18 mouse cellular contexts compared by ENCODE assay signal in the genomic region with DNA sequence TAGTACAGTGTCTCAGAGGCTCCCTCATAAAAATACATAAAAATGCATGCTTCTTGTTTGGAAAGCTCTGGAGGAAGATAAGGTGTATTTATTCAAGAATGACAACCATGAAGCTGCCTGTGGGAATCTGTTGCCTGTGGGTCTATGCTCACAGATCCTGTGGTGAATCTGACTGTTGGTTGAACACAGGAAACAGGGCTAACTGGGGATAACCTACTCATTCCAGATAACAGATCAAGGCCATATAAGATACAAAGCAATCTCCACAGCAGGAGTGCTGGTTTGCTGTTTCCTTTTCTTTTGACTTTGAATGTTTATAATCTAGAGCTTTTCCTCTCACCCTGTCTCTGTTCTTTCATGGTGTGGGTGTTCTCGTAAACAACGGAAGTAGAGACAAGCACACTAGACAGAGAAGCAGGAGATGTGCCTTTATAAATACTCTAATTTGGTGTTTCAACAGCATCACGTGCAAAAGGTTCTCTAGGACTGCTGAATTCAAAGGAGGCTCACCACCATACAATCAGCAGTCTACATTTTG.
A peak's percentile ranks its signal among the peaks of the same experiment; 100 is the strongest.
DNase-seq lines count a peak whose midpoint lies in the region; ATAC-seq lines count a peak whose summit lies in the region.
"Had no signal": no experiment of that assay in that cellular context is flagged by ENCODE, and none has a peak within 500 bp of the region (broad histone marks: within the 10 kb centered on the region; RNA-seq: fewer than 3 reads in every experiment).

No protein-coding gene starts in this region.

- no peak overlapping the region for H3K4me3 ChIP-seq in heart, embryonic 16.5 days (ENCODE audit: low read length)
- no peak overlapping the region for H3K4me3 ChIP-seq in forebrain, embryonic 15.5 days
- no peak overlapping the region for H3K4me3 ChIP-seq in forebrain, embryonic 10.5 days
- H3K4me3 ChIP-seq: kidney, embryonic 15.5 days; liver, embryonic 12.5 days; midbrain, embryonic 10.5 days; stomach, embryonic 15.5 days had no signal

- 0 out of 2 replicates have a peak, but pooled peaks cover 2% of the 10 kb centered on the region for H3K9me3 ChIP-seq in heart, embryonic 16.5 days (replicated peaks; ENCODE audit: control insufficient read depth, low read length)
- no peaks in the 10 kb centered on the region for H3K9me3 ChIP-seq in forebrain, embryonic 15.5 days
- no peaks in the 10 kb centered on the region; the same call in 1 of the 2 replicates for H3K9me3 ChIP-seq in forebrain, embryonic 10.5 days
- H3K9me3 ChIP-seq: kidney, embryonic 15.5 days; liver, embryonic 12.5 days; stomach, embryonic 15.5 days had no signal

- no peaks in the 10 kb centered on the region for H3K27me3 ChIP-seq in heart, embryonic 16.5 days (ENCODE audit: control insufficient read depth, insufficient read depth, low read length)
- H3K27me3 ChIP-seq in forebrain, embryonic 15.5 days, result no peaks in the 10 kb centered on the region
- no peaks in the 10 kb centered on the region for H3K27me3 ChIP-seq in forebrain, embryonic 10.5 days (ENCODE audit: poor library complexity, severe bottlenecking)
- H3K27me3 ChIP-seq: kidney, embryonic 15.5 days; liver, embryonic 12.5 days; stomach, embryonic 15.5 days had no signal

- H3K4me1 ChIP-seq in heart, embryonic 16.5 days (ENCODE audit: control insufficient read depth, insufficient read depth, low read length), result peaks cover 2% of the 10 kb centered on the region; the same call in 1 of the 2 replicates
- H3K4me1 ChIP-seq in forebrain, embryonic 15.5 days, result peaks cover 13% of the 10 kb centered on the region
- peaks cover 20% of the 10 kb centered on the region for H3K4me1 ChIP-seq in forebrain, embryonic 10.5 days
- H3K4me1 ChIP-seq: kidney, embryonic 15.5 days; liver, embryonic 12.5 days; stomach, embryonic 15.5 days had no signal

- no peak for ATAC-seq in heart, embryonic 16.5 days (replicated peaks; ENCODE audit: extremely low read depth, insufficient read depth, low FRiP score)
- no peak for ATAC-seq in forebrain, embryonic 15.5 days (replicated peaks)
- ATAC-seq: liver, embryonic 12.5 days had no signal

- peaks cover 19% of the 10 kb centered on the region for H3K36me3 ChIP-seq in heart, embryonic 16.5 days (ENCODE audit: control insufficient read depth, insufficient read depth)
- H3K36me3 ChIP-seq in forebrain, embryonic 15.5 days, result peaks cover 17% of the 10 kb centered on the region; the same call in 1 of the 2 replicates
- peaks cover 91% of the 10 kb centered on the region for H3K36me3 ChIP-seq in forebrain, embryonic 10.5 days (replicated peaks)

- H3K4me2 ChIP-seq in heart, embryonic 16.5 days (ENCODE audit: low read depth, low read length), result no peak overlapping the region
- no peak overlapping the region for H3K4me2 ChIP-seq in forebrain, embryonic 15.5 days (replicated peaks)
- H3K4me2 ChIP-seq: kidney, embryonic 15.5 days; liver, embryonic 12.5 days; stomach, embryonic 15.5 days had no signal

- H3K9ac ChIP-seq in heart, embryonic 16.5 days (ENCODE audit: low read length), result no peak overlapping the region
- H3K9ac ChIP-seq in forebrain, embryonic 15.5 days (replicated peaks), result no peak overlapping the region
- H3K9ac ChIP-seq: kidney, embryonic 15.5 days; liver, embryonic 12.5 days; stomach, embryonic 15.5 days had no signal

- no peak for DNase-seq in heart, adult 18-20 months
- peak; percentile 19 for DNase-seq in lung, postnatal 10 days
- DNase-seq in lung, postnatal 14 days, result no peak
- DNase-seq in R1 (ENCODE audit: low read depth, low spot score), result peak; percentile 57
- DNase-seq in naive thymus-derived CD4-positive, alpha-beta T cell, adult 2 months (ENCODE audit: low read depth), result peak; percentile 54
- DNase-seq in forebrain, embryonic 10.5 days (ENCODE audit: extremely low spot score, low spot score), result no peak
- DNase-seq: B cell, adult 2 months; cerebellum, adult 11-12 months; embryo, embryonic 11 days; gastrocnemius, postnatal 25 days; layer of hippocampus, adult 9-11 months; thymus, postnatal 25 days had no signal

- 68% methylated on average over 3 of the region's 3 CpGs for WGBS in heart, embryonic 16.5 days
- 88% methylated on average over 3 of the region's 3 CpGs for WGBS in forebrain, embryonic 15.5 days
- 91% methylated on average over 3 of the region's 3 CpGs for WGBS in forebrain, embryonic 10.5 days

- H3K27ac ChIP-seq in heart, embryonic 16.5 days (ENCODE audit: low read length), result peak overlapping the region; percentile 8; the same call in 1 of the 2 replicates
- no peak overlapping the region for H3K27ac ChIP-seq in forebrain, embryonic 15.5 days (replicated peaks)
- no peak overlapping the region for H3K27ac ChIP-seq in forebrain, embryonic 10.5 days
- H3K27ac ChIP-seq: kidney, embryonic 15.5 days; liver, embryonic 12.5 days; midbrain, embryonic 10.5 days; stomach, embryonic 15.5 days had no signal

Comparison
In these comparisons a context has a peak if more than half of its experiments do, and no peak if none do; other contexts are left out.
1. DNase-seq: peak in lung, postnatal 10 days (single experiment), R1 (single experiment) and naive thymus-derived CD4-positive, alpha-beta T cell, adult 2 months (single experiment); none in heart, adult 18-20 months (0 of 2), lung, postnatal 14 days (single experiment) and forebrain, embryonic 10.5 days (single experiment).